Mouse (Mus musculus) CH12.LX (cell line): ENCODE data around the gene Map3k11. TPM values are rescaled to one million over a fixed set of nuclear protein-coding genes. Genes with fewer than 3 reads are reported as not detected.

Experiments used
- DNase-seq: peaks from one replicate; pipeline ENCODE4 v3.0.0-alpha.2; 2013; ENCODE audit errors: extremely low read depth
- H3K27ac ChIP-seq: 2 replicates; pipeline ENCODE4 v1.5.1; 2012; ENCODE audit warnings: low read depth, mild to moderate bottlenecking, control low read depth, moderate library complexity; ENCODE audit not compliant: insufficient read depth
- H3K27me3 ChIP-seq: replicated peaks from 2 replicates; pipeline ENCODE3; 2012; ENCODE audit warnings: inconsistent platforms
- H3K36me3 ChIP-seq, 2 experiments: replicated peaks in 1 of 2; 2 replicates each; pipeline versions ENCODE3 to v1.6.1; 2012; ENCODE audit warnings: inconsistent platforms in 1 of 2, low read length in 1 of 2, mild to moderate bottlenecking in 1 of 2, mixed read lengths in 1 of 2, moderate library complexity in 1 of 2; ENCODE audit not compliant: control insufficient read depth in 1 of 2, insufficient read depth in 1 of 2
- H3K4me1 ChIP-seq, 2 experiments: 2 replicates each; pipeline ENCODE4 v1.6.1; 2012; ENCODE audit warnings: inconsistent platforms in 1 of 2, moderate library complexity in 1 of 2; ENCODE audit not compliant: insufficient read depth in 2 of 2, control insufficient read depth in 1 of 2
- H3K4me2 ChIP-seq: 2 replicates; pipeline ENCODE4 v1.6.1; 2012; ENCODE audit warnings: low read depth, mild to moderate bottlenecking, control low read depth; ENCODE audit not compliant: poor library complexity, insufficient read depth, severe bottlenecking
- H3K4me3 ChIP-seq, 3 experiments: fragments of 150-350 bp in 1 of 3; sonication (generic) in 1 of 3; replicated peaks in 1 of 3; 2 replicates each; pipeline versions ENCODE3 to v1.5.1; 2011 to 2012; ENCODE audit warnings: low read depth in 2 of 3, low read length in 2 of 3, mild to moderate bottlenecking in 2 of 3, moderate library complexity in 2 of 3, control low read depth in 1 of 3, improper control_type of control experiment in 1 of 3, inconsistent platforms in 1 of 3, mixed read lengths in 1 of 3; ENCODE audit not compliant: poor library complexity in 1 of 3
- H3K79me2 ChIP-seq: replicated peaks from 2 replicates; pipeline ENCODE4 v1.6.1; 2012; ENCODE audit warnings: mild to moderate bottlenecking, moderate library complexity; ENCODE audit not compliant: control insufficient read depth, poor library complexity, insufficient read depth, severe bottlenecking; ENCODE audit errors: extremely low read depth
- H3K9ac ChIP-seq: 2 replicates; pipeline ENCODE4 v1.6.1; 2012; ENCODE audit warnings: low read depth, mild to moderate bottlenecking, control low read depth, moderate library complexity; ENCODE audit not compliant: insufficient read depth
- H3K9me3 ChIP-seq: replicated peaks from 2 replicates; pipeline ENCODE3; 2012; ENCODE audit warnings: low read length, inconsistent platforms, mixed read lengths
- BHLHE40 ChIP-seq: IDR thresholded peaks from 2 replicates; pipeline ENCODE4 v1.6.1; 2011; ENCODE audit warnings: mild to moderate bottlenecking, low read depth, low read length, improper control_type of control experiment
- CHD2 ChIP-seq: IDR thresholded peaks from 2 replicates; pipeline ENCODE4 v1.6.1; 2011; ENCODE audit warnings: low read length, improper control_type of control experiment
- EP300 ChIP-seq: IDR thresholded peaks from 2 replicates; pipeline ENCODE4 v1.6.1; 2011; ENCODE audit warnings: low read length, improper control_type of control experiment
- ETS1 ChIP-seq: conservative IDR thresholded peaks from 2 replicates; pipeline ENCODE4 v1.6.1; 2012; ENCODE audit warnings: low read depth, mild to moderate bottlenecking, inconsistent platforms, low read length, improper control_type of control experiment, moderate library complexity
- GABPA ChIP-seq: IDR thresholded peaks from 2 replicates; pipeline ENCODE4 v1.6.1; 2012; ENCODE audit warnings: low read depth, low read length, improper control_type of control experiment, inconsistent platforms; ENCODE audit not compliant: insufficient replicate concordance
- HCFC1 ChIP-seq: IDR thresholded peaks from 2 replicates; pipeline ENCODE4 v1.6.1; 2012; ENCODE audit warnings: low read depth, mild to moderate bottlenecking, inconsistent platforms, low read length, improper control_type of control experiment
- JUN ChIP-seq: IDR thresholded peaks from 2 replicates; pipeline ENCODE4 v1.6.1; 2011; ENCODE audit warnings: low read depth, mild to moderate bottlenecking, low read length, improper control_type of control experiment, moderate library complexity; ENCODE audit not compliant: insufficient read depth
- JUND ChIP-seq: conservative IDR thresholded peaks from 2 replicates; pipeline ENCODE4 v1.6.1; 2011; ENCODE audit warnings: low read depth, low read length, improper control_type of control experiment
- MAZ ChIP-seq: IDR thresholded peaks from 2 replicates; pipeline ENCODE4 v1.6.1; 2012; ENCODE audit warnings: low read depth, mild to moderate bottlenecking, inconsistent platforms, low read length, improper control_type of control experiment, moderate library complexity
- MEF2A ChIP-seq: IDR thresholded peaks from 2 replicates; pipeline ENCODE4 v1.6.1; 2014; ENCODE audit warnings: low read depth, mild to moderate bottlenecking, inconsistent platforms, low read length, improper control_type of control experiment, borderline replicate concordance
- MXI1 ChIP-seq: IDR thresholded peaks from 2 replicates; pipeline ENCODE4 v1.6.1; 2011; ENCODE audit warnings: mild to moderate bottlenecking, low read depth, low read length, improper control_type of control experiment
- MYC ChIP-seq: IDR thresholded peaks from 2 replicates; pipeline ENCODE4 v1.6.1; 2011; ENCODE audit warnings: low read depth, mild to moderate bottlenecking, improper control_type of control experiment, low read length
- NRF1 ChIP-seq: IDR thresholded peaks from 2 replicates; pipeline ENCODE4 v1.6.1; 2014; ENCODE audit warnings: low read depth, mild to moderate bottlenecking, inconsistent platforms, low read length, improper control_type of control experiment, moderate library complexity
- PAX5 ChIP-seq: IDR thresholded peaks from 2 replicates; pipeline ENCODE4 v1.6.1; 2012; ENCODE audit warnings: low read length, inconsistent platforms, mixed read lengths
- RCOR1 ChIP-seq: conservative IDR thresholded peaks from 2 replicates; pipeline ENCODE4 v1.6.1; 2012; ENCODE audit warnings: low read depth, mild to moderate bottlenecking, inconsistent platforms, low read length, improper control_type of control experiment
- USF1 ChIP-seq: IDR thresholded peaks from 2 replicates; pipeline ENCODE4 v1.6.1; 2014; ENCODE audit warnings: low read depth, mild to moderate bottlenecking, inconsistent platforms, low read length, improper control_type of control experiment
- ZKSCAN1 ChIP-seq: IDR thresholded peaks from 2 replicates; pipeline ENCODE4 v1.6.1; 2012; ENCODE audit warnings: low read depth, inconsistent platforms, low read length, improper control_type of control experiment, borderline replicate concordance
- ZNF384 ChIP-seq: IDR thresholded peaks from 2 replicates; pipeline ENCODE4 v1.6.1; 2012; ENCODE audit warnings: low read depth, low read length, improper control_type of control experiment, inconsistent platforms
- dilution Hi-C: fragments of 300-500 bp; cut with MboI; formaldehyde crosslinking; loops from 2 replicates; pipeline ENCODE4 v1.14.3; 2020; ENCODE audit warnings: low sequenced_read_pairs; ENCODE audit not compliant: extremely low pct_unique_long_range_greater_than_20kb, extremely low pct_ligation_motif_present
- in situ Hi-C: fragments of 300-500 bp; cut with MboI; formaldehyde crosslinking; loops from 3 replicates; pipeline ENCODE4 v1.14.3; 2019; ENCODE audit warnings: low sequenced_read_pairs, low pct_ligation_motif_present, low pct_unique_long_range_greater_than_20kb, mixed read lengths
- polyA plus RNA-seq: library from polyadenylated mRNA; unstranded; fragments of >175 nt; gene quantifications from 2 replicates; pipeline ENCODE4 v1.2.1, GENCODE M21; 2012; ENCODE audit warnings: low read depth; ENCODE audit not compliant: insufficient read length
- total RNA-seq, 2 experiments: library from RNA; depleted of rRNA; stranded (reverse); fragments of 300-350 nt in 1 of 2; fragments of >200 nt in 1 of 2; gene quantifications; 2 replicates each; pipeline ENCODE4 v1.2.3; 2012 to 2014

Gene Map3k11
- total and polyA plus RNA-seq, 3 experiments, result 6.0 to 16.0 (median 13.5) TPM

DNA sequence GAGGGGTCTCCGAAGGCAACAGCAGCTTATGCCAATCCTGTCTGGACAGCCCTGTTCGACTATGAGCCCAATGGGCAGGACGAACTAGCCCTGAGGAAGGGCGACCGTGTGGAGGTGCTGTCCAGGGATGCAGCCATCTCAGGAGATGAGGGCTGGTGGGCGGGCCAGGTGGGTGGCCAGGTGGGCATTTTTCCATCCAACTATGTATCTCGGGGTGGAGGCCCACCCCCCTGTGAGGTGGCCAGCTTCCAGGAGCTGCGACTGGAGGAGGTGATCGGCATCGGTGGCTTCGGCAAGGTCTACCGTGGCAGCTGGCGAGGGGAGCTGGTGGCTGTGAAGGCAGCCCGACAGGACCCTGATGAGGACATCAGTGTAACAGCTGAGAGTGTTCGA, 1.8 kb downstream of the Map3k11 start:
- peaks cover 28 to 40% of the 10 kb centered on the region in 2 experiments for H3K4me1 ChIP-seq
- peaks cover 35% of the 10 kb centered on the region for H3K79me2 ChIP-seq
- in situ Hi-C loops, result no loop called here
- TF ChIP-seq GABPA (no peak), ZKSCAN1 (no peak), MYC (no peak)
- TF ChIP-seq, all 38 proteins: peak for 0
- Histone ChIP-seq H3K9ac (peak overlapping the region; percentile 62), H3K27ac (no peak overlapping the region), H3K4me2 (peak overlapping the region; percentile 75), H3K36me3 (peaks cover 36 to 66% of the 10 kb centered on the region in 2 experiments), H3K9me3 (no peaks in the 10 kb centered on the region), H3K27me3 (no peaks in the 10 kb centered on the region), H3K4me3 (peak overlapping the region; percentile 51 to 95 (median 83))
- DNase-seq, result no peak
- dilution Hi-C loops, result no loop called here

DNA sequence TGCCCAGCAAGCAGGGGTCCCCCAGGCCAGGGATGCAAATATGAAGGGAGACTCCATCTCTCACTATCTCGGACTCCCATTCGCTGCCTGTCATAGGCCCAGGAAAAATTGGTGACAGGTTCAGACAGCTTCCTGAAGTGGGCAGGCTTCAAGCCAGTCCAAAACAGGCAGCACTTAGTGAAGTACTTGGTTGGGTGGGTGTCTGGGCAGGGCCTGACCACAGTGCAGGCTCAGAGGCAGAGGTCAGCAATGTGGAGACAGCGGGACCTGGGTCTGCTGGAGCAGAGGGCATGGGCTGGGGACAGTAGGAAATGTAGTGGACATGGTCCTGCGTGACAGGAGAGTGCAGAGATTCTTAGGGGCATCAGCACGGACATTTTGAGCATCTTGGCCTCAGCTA, 3.1 kb downstream of the Map3k11 start:
- peaks cover 33 to 67% of the 10 kb centered on the region in 2 experiments for H3K36me3 ChIP-seq
- dilution Hi-C loops (no loop called here), in situ Hi-C loops (no loop called here)
- peak overlapping the region in 1 of 3 experiments; percentile 3 for H3K4me3 ChIP-seq
- H3K9ac ChIP-seq, result 0 out of 2 replicates have a peak overlapping the region, but pooled peaks have one; percentile 5
- no peak overlapping the region for H3K4me2 ChIP-seq
- H3K27ac ChIP-seq, result no peak overlapping the region
- no peaks in the 10 kb centered on the region for H3K9me3 ChIP-seq
- no peak for DNase-seq
- H3K79me2 ChIP-seq, result peaks cover 35% of the 10 kb centered on the region
- H3K27me3 ChIP-seq, result no peaks in the 10 kb centered on the region
- no peak for TF ChIP-seq MAZ
- no peak for TF ChIP-seq HCFC1
- TF ChIP-seq MXI1, result no peak
- no peak for TF ChIP-seq ETS1
- TF ChIP-seq NRF1, result no peak
- no peak for TF ChIP-seq CHD2
- TF ChIP-seq, all 38 proteins: peak for 0
- peaks cover 36 to 53% of the 10 kb centered on the region in 2 experiments for H3K4me1 ChIP-seq

DNA sequence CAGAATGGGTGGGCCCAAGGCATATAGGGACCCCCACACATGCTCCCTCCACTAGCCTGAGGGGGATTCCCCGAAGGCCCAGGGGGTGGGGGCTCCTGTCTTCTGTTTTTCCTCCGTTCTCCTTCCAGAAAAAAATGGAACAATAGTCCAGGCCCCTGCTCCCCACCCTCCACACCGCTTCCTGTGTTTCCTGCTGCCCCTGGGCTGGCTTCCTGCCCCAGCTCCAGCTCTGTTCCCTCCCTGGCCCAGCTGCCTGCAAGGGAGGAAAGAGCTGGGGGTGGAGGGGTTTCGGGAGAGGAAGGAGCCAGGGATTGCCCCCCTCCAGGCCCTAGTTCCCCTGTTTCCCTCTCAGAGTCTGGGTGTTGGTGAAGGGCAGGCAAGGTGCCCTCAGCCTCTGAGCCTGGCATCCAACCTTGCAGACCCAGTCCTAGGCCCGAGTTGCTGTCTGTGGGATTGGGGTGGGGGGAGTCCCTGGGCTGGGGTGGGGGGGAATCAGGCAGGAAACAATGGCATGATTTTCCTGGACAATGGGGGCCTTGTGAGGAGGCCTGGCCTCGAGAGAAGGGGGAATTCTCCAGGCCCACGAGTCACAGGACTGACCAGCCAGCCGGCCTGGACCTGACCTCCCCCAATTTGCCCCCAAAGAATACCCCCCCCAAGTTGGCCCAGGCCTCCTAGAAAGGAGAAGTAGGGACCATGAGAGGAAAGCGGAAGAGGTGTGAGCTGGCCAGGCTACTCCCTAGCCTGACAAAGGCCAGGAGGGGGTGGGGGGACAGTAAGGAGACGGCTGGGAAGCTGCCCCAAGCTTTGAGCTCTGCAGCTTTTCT, 3.8 kb downstream of the Map3k11 start:
- no peak overlapping the region for H3K4me2 ChIP-seq
- peaks cover 32 to 52% of the 10 kb centered on the region in 2 experiments for H3K4me1 ChIP-seq
- H3K27ac ChIP-seq, result no peak overlapping the region
- no peaks in the 10 kb centered on the region for H3K9me3 ChIP-seq
- peaks cover 35 to 69% of the 10 kb centered on the region in 2 experiments for H3K36me3 ChIP-seq
- no peaks in the 10 kb centered on the region for H3K27me3 ChIP-seq
- no peak overlapping the region for H3K4me3 ChIP-seq
- no peak for TF ChIP-seq JUND
- TF ChIP-seq RCOR1, result no peak
- TF ChIP-seq USF1, result no peak
- no peak for TF ChIP-seq ZNF384
- no peak for TF ChIP-seq MEF2A
- TF ChIP-seq MYC, result no peak
- no peak for TF ChIP-seq PAX5
- no peak for TF ChIP-seq JUN
- no peak for TF ChIP-seq EP300
- TF ChIP-seq BHLHE40, result no peak
- no peak for TF ChIP-seq HCFC1
- dilution Hi-C loops (no loop called here), in situ Hi-C loops (no loop called here)
- peaks cover 31% of the 10 kb centered on the region for H3K79me2 ChIP-seq
- no peak for DNase-seq
- H3K9ac ChIP-seq, result no peak overlapping the region
